Mouse (Mus musculus) heart, embryonic 11.5 days (tissue): ENCODE data around the gene Gm11232. TPM values are rescaled to one million over a fixed set of nuclear protein-coding genes. Genes with fewer than 3 reads are reported as not detected.

ENCODE experiments used
- ATAC-seq: fragments of 200-750 bp; cut with Nextera tagmentation; replicated peaks from 2 replicates; pipeline ENCODE4 v1.8.0; 2017; ENCODE audit warnings: moderate library complexity; ENCODE audit not compliant: insufficient number of reproducible peaks, low FRiP score, low TSS enrichment
- H3K27ac ChIP-seq: fragments of 300-500 bp; sonication (generic); 2 replicates; pipeline ENCODE4 v1.5.1; 2014; ENCODE audit warnings: mild to moderate bottlenecking, low read depth, low read length
- H3K27me3 ChIP-seq: fragments of 300-500 bp; sonication (generic); 2 replicates; pipeline ENCODE4 v1.6.1; 2014; ENCODE audit warnings: mild to moderate bottlenecking, low read length, mixed read lengths; ENCODE audit not compliant: control insufficient read depth, insufficient read depth
- H3K36me3 ChIP-seq: fragments of 300-500 bp; sonication (generic); 2 replicates; pipeline ENCODE4 v1.6.1; 2014; ENCODE audit warnings: mild to moderate bottlenecking, low read length, moderate library complexity, mixed read lengths; ENCODE audit not compliant: control insufficient read depth, insufficient read depth
- H3K4me1 ChIP-seq: fragments of 300-500 bp; sonication (generic); 2 replicates; pipeline ENCODE4 v1.6.1; 2014; ENCODE audit warnings: low read length; ENCODE audit not compliant: control insufficient read depth, insufficient read depth
- H3K4me2 ChIP-seq: fragments of 300-500 bp; sonication (generic); 2 replicates; pipeline ENCODE4 v1.6.1; 2014; ENCODE audit warnings: mild to moderate bottlenecking, moderate library complexity
- H3K4me3 ChIP-seq: fragments of 300-500 bp; sonication (generic); 2 replicates; pipeline ENCODE4 v1.5.1; 2014; ENCODE audit warnings: low read depth, low read length
- H3K9ac ChIP-seq: fragments of 300-500 bp; sonication (generic); 2 replicates; pipeline ENCODE4 v1.6.1; 2014; ENCODE audit warnings: mild to moderate bottlenecking, low read depth, low read length, moderate library complexity
- H3K9me3 ChIP-seq: fragments of 300-500 bp; sonication (generic); replicated peaks from 2 replicates; pipeline ENCODE4 v1.6.1; 2016; ENCODE audit warnings: low read length; ENCODE audit not compliant: control insufficient read depth
- WGBS: fragments of 180-500 bp; shearing (Covaris S2); extraction: QIAGEN DNeasy Blood & Tissue Kit; methylation state at CpG from one replicate; pipeline ENCODE4 v1.1.7; 2014; ENCODE audit not compliant: insufficient replicate concordance; 5-methylcytosine and 5-hydroxymethylcytosine counted together
- polyA plus RNA-seq: library from polyadenylated mRNA; unstranded; fragments of >200 nt; fragmentation: Nextera tagmentation; extraction: Ambion mirVana; gene quantifications from 2 replicates; pipeline ENCODE4 v1.2.1, GENCODE M21; 2014

Gene Gm11232
- polyA plus RNA-seq, 1 experiment from 2014 or later, result 0.16 TPM

- Histone ChIP-seq H3K9me3 (no peaks in the 10 kb centered on the region), H3K9ac (no peak overlapping the region), H3K36me3 (no peaks in the 10 kb centered on the region), H3K27me3 (no peaks in the 10 kb centered on the region), H3K4me1 (no peaks in the 10 kb centered on the region), H3K4me2 (no peak overlapping the region), H3K4me3 (no peak overlapping the region), H3K27ac (no peak overlapping the region)
- 50% methylated on average over 2 of the region's 2 CpGs for WGBS
- ATAC-seq, result no peak
These were observed 30.2 kb downstream of the Gm11232 start for GRCm38 (mm10) chr4:71727611-71728010.

- H3K4me3 ChIP-seq, result no peak overlapping the region
- H3K36me3 ChIP-seq, result no peaks in the 10 kb centered on the region
- H3K9me3 ChIP-seq, result no peaks in the 10 kb centered on the region
- H3K4me2 ChIP-seq, result no peak overlapping the region
- H3K4me1 ChIP-seq, result no peaks in the 10 kb centered on the region
- WGBS, result 76% methylated on average over 4 of the region's 4 CpGs
- H3K27ac ChIP-seq, result no peak overlapping the region
- H3K27me3 ChIP-seq, result no peaks in the 10 kb centered on the region
- ATAC-seq, result no peak
- H3K9ac ChIP-seq, result no peak overlapping the region
These were observed 30.7 kb downstream of the Gm11232 start for GRCm38 (mm10) chr4:71727056-71727455.

- H3K4me3 ChIP-seq, result no peak overlapping the region
- H3K9me3 ChIP-seq, result no peaks in the 10 kb centered on the region
- WGBS, result 66% methylated on average over 2 of the region's 2 CpGs
- no peak for ATAC-seq
- H3K4me2 ChIP-seq, result no peak overlapping the region
- no peak overlapping the region for H3K27ac ChIP-seq
- no peaks in the 10 kb centered on the region for H3K4me1 ChIP-seq
- H3K36me3 ChIP-seq, result no peaks in the 10 kb centered on the region
- H3K27me3 ChIP-seq, result no peaks in the 10 kb centered on the region
- no peak overlapping the region for H3K9ac ChIP-seq
These were observed 31.9 kb downstream of the Gm11232 start for GRCm38 (mm10) chr4:71725889-71726288.
